Mouse (Mus musculus) heart, postnatal 14 days (tissue): Measurements from ENCODE around the gene Gprin1. TPM values are rescaled to one million over a fixed set of nuclear protein-coding genes. Genes with fewer than 3 reads are reported as not detected.

Source experiments
- DNase-seq, 2 experiments: peaks; one replicate each; pipeline ENCODE4 v3.0.0; 2021 to 2022
- intact Hi-C: fragments of 180-260 bp; cut with DNase I; formaldehyde crosslinking; loops from one replicate; pipeline ENCODE4 v1.15.1; 2025
- total RNA-seq, 2 experiments: library from RNA; stranded (reverse); gene quantifications; 2 replicates each; pipeline ENCODE4 v1.2.3; 2021

Gene Gprin1
- total RNA-seq, 2 experiments from 2014 or later = not detected

- no peak for DNase-seq
- intact Hi-C loops = no loop called here
Measured at GRCm38 (mm10) chr13:54738213-54738601, 11.5 kb downstream of the Gprin1 start.

- DNase-seq = peak in 1 of 2 experiments; percentile 18
- intact Hi-C loops = no loop called here
Measured at GRCm38 (mm10) chr13:54737488-54738212, 12.0 kb downstream of the Gprin1 start.

- DNase-seq = no peak
- intact Hi-C loops = no loop called here
Measured at GRCm38 (mm10) chr13:54736931-54737330, 12.7 kb downstream of the Gprin1 start.

GRCm38 (mm10) chr13:54726131-54726530, 23.5 kb downstream of the Gprin1 start:
- no peak for DNase-seq
- intact Hi-C loops = no loop called here

GRCm38 (mm10) chr13:54723143-54723542, 26.5 kb downstream of the Gprin1 start:
- intact Hi-C loops = no loop called here
- DNase-seq = no peak

- intact Hi-C loops = loop anchor here (1.0 kb wide), 1 partner anchor 49 kb away; the partner anchor contains the start of gene Sncb
Measured at GRCm38 (mm10) chr13:54716916-54717315, 32.8 kb downstream of the Gprin1 start.

GRCm38 (mm10) chr13:54714996-54715395, 34.7 kb downstream of the Gprin1 start:
- intact Hi-C loops = no loop called here

More at GRCm38 (mm10) chr13:54716916-54717315, 32.8 kb downstream of the Gprin1 start:
- peak; percentile 39 to 44 for DNase-seq

GRCm38 (mm10) chr13:54714393-54714792, 35.3 kb downstream of the Gprin1 start:
- no peak for DNase-seq
- intact Hi-C loops = no loop called here

More at GRCm38 (mm10) chr13:54714996-54715395, 34.7 kb downstream of the Gprin1 start:
- no peak for DNase-seq

- intact Hi-C loops = no loop called here
- no peak for DNase-seq
Measured at GRCm38 (mm10) chr13:54710866-54711265, 38.8 kb downstream of the Gprin1 start.

GRCm38 (mm10) chr13:54704890-54705289, 44.8 kb downstream of the Gprin1 start:
- DNase-seq = no peak
- intact Hi-C loops = no loop called here

- DNase-seq = no peak
- intact Hi-C loops = no loop called here
Measured at GRCm38 (mm10) chr13:54702507-54702906, 47.2 kb downstream of the Gprin1 start.

GRCm38 (mm10) chr13:54701243-54701642, 48.4 kb downstream of the Gprin1 start, which contains the start of gene Cdhr2:
Cdhr2 (plus strand) TSS chr13:54701461.
- no peak for DNase-seq
- intact Hi-C loops = no loop called here

GRCm38 (mm10) chr13:54695479-54696230, 54.0 kb downstream of the Gprin1 start:
- intact Hi-C loops = no loop called here
- DNase-seq = no peak

GRCm38 (mm10) chr13:54694348-54695060, 55.2 kb downstream of the Gprin1 start:
- intact Hi-C loops = no loop called here
- no peak for DNase-seq

- DNase-seq = peak; percentile 99
- intact Hi-C loops = no loop called here
Measured at GRCm38 (mm10) chr13:54693558-54694347, 55.9 kb downstream of the Gprin1 start, which contains the start of gene Rnf44. Rnf44 (minus strand) TSS chr13:54693907.

- intact Hi-C loops = no loop called here
Measured at GRCm38 (mm10) chr13:54692711-54693557, 56.7 kb downstream of the Gprin1 start.

GRCm38 (mm10) chr13:54691737-54692136, 57.9 kb downstream of the Gprin1 start:
- DNase-seq = no peak
- intact Hi-C loops = no loop called here

More at GRCm38 (mm10) chr13:54692711-54693557, 56.7 kb downstream of the Gprin1 start:
- DNase-seq = no peak

- intact Hi-C loops = no loop called here
- DNase-seq = no peak
Measured at GRCm38 (mm10) chr13:54690151-54690740, 59.4 kb downstream of the Gprin1 start.
